Mouse (Mus musculus) lung, adult 2 months (tissue): ENCODE results near the gene Snrk.

ENCODE experiments used
- CTCF ChIP-seq: fragments of 200-500 bp; IDR thresholded peaks from 2 replicates; pipeline ENCODE4 v1.5.1; 2011; ENCODE audit warnings: mild to moderate bottlenecking, low read length, control low read depth; ENCODE audit not compliant: insufficient read depth
- POLR2A ChIP-seq: fragments of 200-500 bp; IDR thresholded peaks from 2 replicates; pipeline ENCODE4 v1.6.1; 2011; ENCODE audit warnings: low read depth, mild to moderate bottlenecking, control low read depth, low read length, borderline replicate concordance; ENCODE audit errors: extremely low read depth

DNA sequence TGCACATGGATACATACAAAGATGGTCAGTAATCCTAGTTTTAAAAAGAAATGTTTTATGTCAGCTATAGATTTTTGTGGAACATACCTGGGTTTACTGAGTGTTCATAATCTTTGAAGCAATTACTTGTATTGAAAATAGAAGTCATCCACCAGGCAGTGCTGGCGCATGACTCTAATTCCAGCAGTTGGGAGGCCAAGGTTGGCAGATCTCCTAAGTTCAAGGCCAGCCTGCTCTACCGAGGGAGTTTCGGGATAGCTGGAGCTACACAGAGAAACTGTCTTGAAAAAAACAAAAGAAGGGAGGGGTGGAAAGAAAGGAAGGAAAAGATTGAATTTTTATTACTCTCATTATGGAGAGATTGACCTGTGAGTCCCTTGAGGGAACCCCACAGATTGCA is 31.3 kb downstream of the Snrk start:
- TF ChIP-seq CTCF (no peak), POLR2A (no peak)
